Mouse (Mus musculus) lung, embryonic 15.5 days (tissue): Measurements from ENCODE around the gene Cenpv. TPM values are rescaled to one million over a fixed set of nuclear protein-coding genes. Genes with fewer than 3 reads are reported as not detected.
A peak's percentile ranks its signal among the peaks of the same experiment; 100 is the strongest.

Experiments
- ATAC-seq: fragments of 200-750 bp; cut with Nextera tagmentation; 2 replicates; pipeline ENCODE4 v1.8.0; 2017; ENCODE audit warnings: moderate number of reproducible peaks, borderline replicate concordance; ENCODE audit not compliant: low FRiP score, low TSS enrichment; ENCODE audit errors: extremely low read depth
- H3K27ac ChIP-seq: fragments of 300-500 bp; sonication (generic); 2 replicates; pipeline ENCODE4 v1.5.1; 2015; ENCODE audit warnings: moderate library complexity, mild to moderate bottlenecking, inconsistent platforms
- H3K27me3 ChIP-seq: fragments of 300-500 bp; sonication (generic); 2 replicates; pipeline ENCODE4 v1.6.1; 2015; ENCODE audit warnings: inconsistent platforms
- H3K36me3 ChIP-seq: fragments of 300-500 bp; sonication (generic); 2 replicates; pipeline ENCODE4 v1.6.1; 2015; ENCODE audit warnings: inconsistent platforms
- H3K4me1 ChIP-seq: fragments of 300-500 bp; sonication (generic); 2 replicates; pipeline ENCODE4 v1.6.1; 2015; ENCODE audit warnings: inconsistent platforms
- H3K4me2 ChIP-seq: fragments of 300-500 bp; sonication (generic); 2 replicates; pipeline ENCODE4 v1.6.1; 2015; ENCODE audit warnings: inconsistent platforms, mild to moderate bottlenecking, moderate library complexity
- H3K4me3 ChIP-seq: fragments of 300-500 bp; sonication (generic); 2 replicates; pipeline ENCODE4 v1.5.1; 2015; ENCODE audit warnings: mild to moderate bottlenecking, inconsistent platforms
- H3K9ac ChIP-seq: fragments of 300-500 bp; sonication (generic); 2 replicates; pipeline ENCODE4 v1.6.1; 2015; ENCODE audit warnings: inconsistent platforms
- H3K9me3 ChIP-seq: fragments of 300-500 bp; sonication (generic); 2 replicates; pipeline ENCODE4 v1.6.1; 2016; ENCODE audit warnings: inconsistent platforms
- WGBS: fragments of 180-500 bp; shearing (Covaris S2); methylation state at CpG from one replicate; pipeline ENCODE4 v1.1.7; 2015; 5-methylcytosine and 5-hydroxymethylcytosine counted together
- polyA plus RNA-seq: library from polyadenylated mRNA; unstranded; fragments of >200 nt; fragmentation: Nextera tagmentation; extraction: Ambion mirVana; gene quantifications from 2 replicates; pipeline ENCODE4 v1.2.1, GENCODE M21; 2015

Cenpv gene
- polyA plus RNA-seq, 1 experiment from 2014 or later, result 14.1 TPM

DNA sequence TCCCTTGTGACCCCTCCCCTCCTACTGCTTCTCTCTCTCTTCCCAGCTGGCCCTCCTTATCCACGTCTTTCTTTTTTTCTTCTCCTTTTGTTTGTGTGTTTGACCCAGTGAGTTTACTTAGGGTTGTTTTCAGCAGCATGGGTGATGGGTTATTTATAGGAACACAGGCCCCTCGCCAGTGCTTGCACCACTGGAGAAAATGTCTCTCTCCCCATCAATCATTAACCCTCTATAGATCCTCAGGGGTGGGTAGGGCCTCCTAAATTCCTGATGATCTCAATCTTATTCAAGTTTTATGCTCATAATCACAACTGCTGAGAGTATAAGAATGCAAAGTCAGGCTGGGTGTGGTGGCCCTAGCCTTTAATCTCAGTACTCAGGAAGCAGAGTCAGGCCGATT lies 41.9 kb downstream of the Cenpv start:
- Histone ChIP-seq H3K27ac (no peak overlapping the region), H3K4me1 (peaks cover 19% of the 10 kb centered on the region), H3K9ac (no peak overlapping the region), H3K27me3 (no peaks in the 10 kb centered on the region), H3K9me3 (no peaks in the 10 kb centered on the region), H3K4me3 (no peak overlapping the region), H3K4me2 (no peak overlapping the region), H3K36me3 (no peaks in the 10 kb centered on the region)
- WGBS, result 31% methylated on average over 3 of the region's 3 CpGs
- 0 out of 2 replicates have a peak, but pooled peaks have one; percentile 21 for ATAC-seq

DNA sequence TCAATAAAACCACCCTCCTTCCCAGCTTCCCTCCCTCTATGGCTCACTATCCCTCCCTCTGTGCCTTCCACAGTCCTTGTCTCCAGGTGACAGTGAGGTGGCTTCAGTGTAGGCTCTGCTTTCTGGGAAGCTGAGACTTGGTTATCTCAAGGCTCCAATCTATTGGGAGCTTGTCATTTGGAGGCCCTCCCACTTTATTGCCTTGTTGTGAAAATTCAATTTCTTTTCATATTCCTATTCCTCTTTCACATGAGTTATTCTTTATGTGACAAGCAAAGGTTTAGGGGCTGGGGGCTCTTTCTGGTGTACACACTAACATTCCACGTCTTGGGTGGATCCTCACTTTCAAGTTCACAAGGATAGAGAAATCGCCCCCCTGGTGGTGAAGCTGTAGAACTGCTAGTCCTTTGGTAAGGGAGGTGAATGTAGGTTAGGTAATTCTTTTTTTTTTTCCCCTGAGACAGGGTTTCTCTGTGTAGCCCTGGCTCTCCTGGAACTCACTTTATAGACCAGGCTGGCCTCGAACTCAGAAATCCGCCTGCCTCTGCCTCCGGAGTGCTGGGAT lies 42.8 kb downstream of the Cenpv start:
- H3K27ac ChIP-seq, result no peak overlapping the region
- peaks cover 19% of the 10 kb centered on the region for H3K4me1 ChIP-seq
- H3K9ac ChIP-seq, result no peak overlapping the region
- no peaks in the 10 kb centered on the region for H3K36me3 ChIP-seq
- no peaks in the 10 kb centered on the region for H3K9me3 ChIP-seq
- H3K4me2 ChIP-seq, result no peak overlapping the region
- H3K27me3 ChIP-seq, result no peaks in the 10 kb centered on the region
- H3K4me3 ChIP-seq, result no peak overlapping the region
- WGBS, result 59% methylated on average over 5 of the region's 5 CpGs
- ATAC-seq, result 0 out of 2 replicates have a peak, but pooled peaks have one; percentile 6

DNA sequence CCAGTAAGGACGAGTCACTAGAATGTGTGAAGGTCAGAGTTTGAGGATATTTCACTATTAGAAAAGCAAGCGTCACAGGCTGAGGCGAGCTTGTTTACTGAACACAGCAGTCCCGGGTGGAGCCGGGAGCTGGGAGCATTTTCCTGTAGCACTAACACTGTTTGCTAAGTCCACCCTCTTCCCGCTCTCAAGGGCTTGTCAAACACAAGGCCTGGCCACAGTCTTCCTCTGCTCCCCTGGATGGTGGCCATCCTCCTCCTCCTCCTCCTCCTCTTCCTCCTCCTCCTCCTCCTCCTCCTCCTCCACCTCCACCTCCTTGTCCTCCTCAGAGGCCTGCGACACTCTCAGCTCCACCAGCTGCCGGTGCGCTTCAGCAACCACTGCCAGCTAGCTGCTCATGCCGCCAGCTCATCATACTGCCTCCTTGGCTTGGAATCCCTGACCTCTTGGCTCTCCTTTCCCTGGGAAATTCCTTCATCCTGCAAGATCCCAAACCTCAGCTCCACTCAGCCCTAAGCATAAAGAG lies 43.7 kb downstream of the Cenpv start:
- no peaks in the 10 kb centered on the region for H3K27me3 ChIP-seq
- peak overlapping the region; percentile 30 for H3K4me2 ChIP-seq
- WGBS, result 5% methylated on average over 7 of the region's 10 CpGs
- no peaks in the 10 kb centered on the region for H3K36me3 ChIP-seq
- H3K4me1 ChIP-seq, result peaks cover 19% of the 10 kb centered on the region
- peak; percentile 78; the same call in 1 of the 2 replicates for ATAC-seq
- H3K9ac ChIP-seq, result no peak overlapping the region
- H3K4me3 ChIP-seq, result no peak overlapping the region
- peak overlapping the region; percentile 87 for H3K27ac ChIP-seq
- no peaks in the 10 kb centered on the region for H3K9me3 ChIP-seq

DNA sequence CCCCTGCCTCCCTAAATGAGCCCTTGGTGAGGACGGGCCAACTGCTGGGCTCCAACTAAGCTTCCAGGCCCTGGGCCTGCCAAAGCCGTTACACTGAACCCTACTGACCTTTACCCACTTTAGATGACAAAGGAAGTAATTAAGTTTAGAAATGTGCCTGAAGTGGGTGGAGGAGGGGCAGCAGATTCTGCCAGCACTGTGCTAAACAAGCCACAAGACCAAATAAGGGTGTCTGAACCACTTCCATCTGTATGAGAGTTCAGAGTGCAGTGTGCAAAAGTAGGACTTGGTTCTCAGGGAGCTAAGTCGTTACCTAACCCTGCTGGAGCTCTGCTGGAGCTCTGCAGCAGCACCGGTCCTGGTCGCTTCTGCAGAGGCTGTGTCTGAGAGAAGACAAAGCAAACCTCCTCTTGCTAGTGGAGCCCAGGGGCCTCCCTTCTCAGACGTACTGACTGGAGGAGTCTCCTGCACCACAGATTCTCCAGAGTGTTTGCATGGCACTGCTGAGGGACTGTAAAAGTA lies 44.2 kb downstream of the Cenpv start:
- Histone ChIP-seq H3K4me3 (no peak overlapping the region), H3K9ac (no peak overlapping the region), H3K4me1 (peaks cover 19% of the 10 kb centered on the region), H3K36me3 (no peaks in the 10 kb centered on the region), H3K4me2 (peak overlapping the region; percentile 30), H3K27ac (peak overlapping the region; percentile 87), H3K27me3 (no peaks in the 10 kb centered on the region), H3K9me3 (no peaks in the 10 kb centered on the region)
- peak; percentile 71 for ATAC-seq
- WGBS, result 5% methylated on average over 6 of the region's 6 CpGs

DNA sequence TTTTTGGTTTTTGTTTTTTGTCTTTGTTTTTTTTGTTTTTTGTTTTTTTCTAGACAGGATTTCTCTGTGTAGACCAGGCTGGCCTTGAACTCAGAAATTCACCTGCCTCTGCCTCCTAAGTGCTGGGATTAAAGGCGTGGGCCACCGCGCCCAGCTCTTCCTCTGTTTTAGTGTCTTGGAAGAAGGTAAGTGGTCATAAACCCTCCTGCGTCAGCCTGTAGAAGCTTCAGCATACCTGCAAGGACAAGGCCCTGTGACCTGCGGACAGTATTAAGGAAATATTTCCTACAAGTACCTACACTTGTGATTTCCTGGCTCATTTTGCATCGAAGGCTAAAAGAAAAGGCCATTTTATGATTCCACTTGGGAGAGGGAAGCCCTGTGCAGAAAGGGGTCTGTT lies 45.4 kb downstream of the Cenpv start:
- H3K9me3 ChIP-seq, result no peaks in the 10 kb centered on the region
- no peaks in the 10 kb centered on the region for H3K27me3 ChIP-seq
- H3K4me3 ChIP-seq, result no peak overlapping the region
- WGBS, result 93% methylated on average over 6 of the region's 6 CpGs
- no peak overlapping the region for H3K4me2 ChIP-seq
- no peak overlapping the region for H3K9ac ChIP-seq
- H3K36me3 ChIP-seq, result no peaks in the 10 kb centered on the region
- no peak for ATAC-seq
- no peak overlapping the region for H3K27ac ChIP-seq
- peaks cover 19% of the 10 kb centered on the region for H3K4me1 ChIP-seq

DNA sequence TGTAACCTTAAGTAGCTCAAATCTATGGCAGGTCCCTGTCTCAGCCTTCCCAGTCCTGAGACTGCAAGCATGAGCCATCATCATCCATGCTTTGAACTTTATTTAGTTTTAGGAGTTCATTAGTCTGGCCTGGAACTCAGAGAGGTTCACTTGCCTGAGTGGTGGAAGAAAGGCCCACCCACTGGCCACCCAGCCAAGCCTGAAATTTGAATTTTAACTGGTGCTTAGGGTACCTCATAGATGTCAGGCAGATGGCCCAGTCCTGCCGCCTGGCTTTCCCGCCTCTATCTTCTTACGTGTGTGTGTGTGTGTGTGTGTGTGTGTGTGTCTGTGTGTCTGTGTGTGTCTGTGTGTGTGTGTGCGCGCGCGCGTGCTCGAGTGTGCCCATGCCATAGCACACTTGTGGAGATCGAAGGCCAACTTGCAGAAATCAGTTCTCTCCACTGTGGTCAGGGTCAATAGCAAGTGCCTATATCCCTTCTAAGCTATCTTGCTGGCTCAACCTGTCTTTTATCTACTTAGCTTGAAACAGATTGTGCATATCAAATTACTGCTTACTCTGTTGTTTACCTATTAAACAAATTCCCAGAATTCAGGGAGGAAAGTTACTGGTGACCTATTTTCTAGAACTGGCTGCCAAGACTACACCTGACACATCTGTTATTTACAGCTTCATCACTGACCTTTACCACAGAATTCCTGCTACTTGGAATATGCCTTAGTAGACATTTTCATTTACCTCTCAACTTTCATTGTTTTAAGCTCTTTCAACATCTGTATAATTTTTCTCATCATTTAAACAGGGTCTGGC lies 51.3 kb downstream of the Cenpv start:
- no peak overlapping the region for H3K4me2 ChIP-seq
- H3K27me3 ChIP-seq, result no peaks in the 10 kb centered on the region
- WGBS, result 89% methylated on average over 10 of the region's 10 CpGs
- H3K36me3 ChIP-seq, result no peaks in the 10 kb centered on the region
- no peak for ATAC-seq
- H3K9me3 ChIP-seq, result no peaks in the 10 kb centered on the region
- peaks cover 4% of the 10 kb centered on the region; the same call in 1 of the 2 replicates for H3K4me1 ChIP-seq
- no peak overlapping the region for H3K9ac ChIP-seq
- H3K27ac ChIP-seq, result no peak overlapping the region
- no peak overlapping the region for H3K4me3 ChIP-seq

DNA sequence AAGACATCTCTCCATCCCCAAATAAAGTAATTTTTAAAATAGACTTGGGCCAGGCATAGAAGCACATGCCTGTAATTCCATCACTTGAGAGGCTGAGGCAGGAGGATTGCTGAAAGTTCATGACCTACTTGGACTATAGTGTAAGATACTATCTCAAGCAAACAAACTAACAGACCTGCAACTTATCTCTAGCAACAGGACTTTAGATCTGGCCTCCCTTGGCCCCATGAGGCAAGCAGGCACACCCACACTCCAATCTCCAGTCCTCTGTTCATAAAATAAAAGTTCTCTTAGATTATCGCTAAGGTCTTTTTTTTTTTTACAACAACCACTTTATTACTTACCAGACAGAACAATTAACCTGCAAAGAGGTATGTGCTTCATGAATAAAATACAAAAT lies 52.1 kb downstream of the Cenpv start:
- Histone ChIP-seq H3K36me3 (no peaks in the 10 kb centered on the region), H3K4me3 (no peak overlapping the region), H3K27ac (no peak overlapping the region), H3K4me1 (peaks cover 4% of the 10 kb centered on the region; the same call in 1 of the 2 replicates), H3K27me3 (no peaks in the 10 kb centered on the region), H3K4me2 (no peak overlapping the region), H3K9me3 (no peaks in the 10 kb centered on the region), H3K9ac (no peak overlapping the region)
- no peak for ATAC-seq
- 93% methylated on average over 1 of the region's 1 CpGs for WGBS

DNA sequence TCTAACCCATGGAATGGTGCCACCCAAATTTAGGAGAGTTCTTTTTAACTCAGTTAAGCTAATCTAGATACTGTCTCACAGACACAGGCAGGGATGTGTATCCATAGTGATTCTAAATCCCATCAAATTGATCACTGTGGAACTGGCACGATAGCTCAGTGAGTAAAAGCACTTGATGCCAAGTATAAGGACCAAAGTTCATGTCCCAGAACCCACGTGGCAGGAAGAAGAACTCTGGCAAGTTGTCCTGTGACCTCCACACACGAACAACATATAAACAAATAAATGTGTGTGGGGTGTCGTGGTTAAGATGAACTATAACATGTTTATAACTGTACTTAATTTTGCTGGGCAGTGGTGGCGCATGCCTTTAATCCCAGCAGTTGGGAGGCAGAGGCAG lies 59.5 kb downstream of the Cenpv start:
- H3K36me3 ChIP-seq, result no peaks in the 10 kb centered on the region
- 69% methylated on average over 5 of the region's 5 CpGs for whole genome bisulfite sequencing
- H3K27me3 ChIP-seq, result no peaks in the 10 kb centered on the region

DNA sequence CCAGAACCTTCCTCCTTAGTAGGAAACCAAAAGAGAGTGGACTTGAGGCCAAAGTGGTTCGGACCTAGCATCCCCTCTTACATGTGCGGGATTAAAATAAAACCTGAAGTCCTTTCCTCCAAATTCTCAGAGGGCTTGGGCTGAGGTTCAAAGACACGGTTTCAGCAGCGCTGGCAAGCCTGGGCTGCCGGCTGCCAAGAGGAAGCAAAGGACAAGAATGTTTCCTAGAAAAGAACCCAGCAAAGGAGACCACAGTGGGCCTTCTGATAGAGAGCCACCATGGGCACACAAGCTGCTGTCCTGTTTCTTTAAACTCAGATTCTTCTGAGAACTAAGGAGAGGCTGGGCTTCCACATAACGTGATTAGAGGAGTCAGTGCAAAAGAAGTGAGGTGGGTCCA lies 60.1 kb downstream of the Cenpv start:
- Histone ChIP-seq H3K4me2 (no peak overlapping the region), H3K4me1 (no peaks in the 10 kb centered on the region), H3K9me3 (no peaks in the 10 kb centered on the region), H3K27me3 (no peaks in the 10 kb centered on the region), H3K4me3 (no peak overlapping the region), H3K36me3 (no peaks in the 10 kb centered on the region), H3K9ac (no peak overlapping the region), H3K27ac (no peak overlapping the region)
- WGBS, result 57% methylated on average over 6 of the region's 6 CpGs
- no peak for ATAC-seq

More for the DNA sequence above, 59.5 kb downstream of the Cenpv start:
- Histone ChIP-seq H3K4me1 (peaks cover 4% of the 10 kb centered on the region; the same call in 1 of the 2 replicates), H3K9ac (no peak overlapping the region), H3K4me3 (no peak overlapping the region), H3K9me3 (no peaks in the 10 kb centered on the region), H3K4me2 (no peak overlapping the region), H3K27ac (no peak overlapping the region)
- ATAC-seq, result no peak

DNA sequence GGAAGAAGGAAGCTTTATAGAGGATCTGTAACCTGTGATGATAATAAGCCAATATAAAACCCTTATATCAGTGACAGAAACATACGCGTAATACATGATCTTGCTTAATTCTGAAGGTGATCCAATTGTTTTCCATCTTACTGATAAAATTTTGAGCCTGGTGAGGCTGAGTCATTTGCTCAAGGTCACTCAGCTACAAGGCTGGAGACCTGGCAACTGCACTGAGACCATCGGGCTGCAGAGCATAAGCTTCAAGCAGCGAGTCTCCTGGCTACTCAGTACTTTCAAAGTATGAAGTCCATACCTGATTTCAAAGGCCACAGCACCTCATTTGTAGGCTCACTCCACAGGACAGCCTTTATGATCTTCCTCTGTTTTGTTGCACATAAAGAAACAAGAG lies 62.9 kb downstream of the Cenpv start:
- Histone ChIP-seq H3K36me3 (no peaks in the 10 kb centered on the region), H3K27ac (no peak overlapping the region), H3K4me1 (no peaks in the 10 kb centered on the region), H3K4me3 (no peak overlapping the region), H3K4me2 (no peak overlapping the region), H3K9me3 (no peaks in the 10 kb centered on the region), H3K9ac (no peak overlapping the region), H3K27me3 (no peaks in the 10 kb centered on the region)
- 93% methylated on average over 4 of the region's 4 CpGs for WGBS
- ATAC-seq, result no peak
